Mouse (Mus musculus): Measurements from ENCODE around the gene Rad21l. TPM values are rescaled to one million over a fixed set of nuclear protein-coding genes. Genes with fewer than 3 reads are reported as not detected.
"Not testable (repeated sequence)": the region's sequence is repeated elsewhere in the genome, so short reads cannot be mapped to it uniquely, and the experiment has no call there.

The Rad21l gene
- polyA plus RNA-seq, 1 experiment from 2014 or later = not detected

- WGBS = 73% methylated on average over 6 of the region's 6 CpGs
- no peaks in the 10 kb centered on the region for H3K9me3 ChIP-seq
- no peaks in the 10 kb centered on the region for H3K4me1 ChIP-seq
- peaks cover 10% of the 10 kb centered on the region for H3K27me3 ChIP-seq (ENCODE audit: insufficient read depth, poor library complexity, severe bottlenecking)
- no peaks in the 10 kb centered on the region for H3K36me3 ChIP-seq
- H3K27ac ChIP-seq = no peak overlapping the region
- DNase-seq (ENCODE audit: low spot score) = no peak
- no peak overlapping the region for H3K4me3 ChIP-seq
These were observed 51.6 kb downstream of the Rad21l start for GRCm38 (mm10) chr2:151616551-151617329.

DNA sequence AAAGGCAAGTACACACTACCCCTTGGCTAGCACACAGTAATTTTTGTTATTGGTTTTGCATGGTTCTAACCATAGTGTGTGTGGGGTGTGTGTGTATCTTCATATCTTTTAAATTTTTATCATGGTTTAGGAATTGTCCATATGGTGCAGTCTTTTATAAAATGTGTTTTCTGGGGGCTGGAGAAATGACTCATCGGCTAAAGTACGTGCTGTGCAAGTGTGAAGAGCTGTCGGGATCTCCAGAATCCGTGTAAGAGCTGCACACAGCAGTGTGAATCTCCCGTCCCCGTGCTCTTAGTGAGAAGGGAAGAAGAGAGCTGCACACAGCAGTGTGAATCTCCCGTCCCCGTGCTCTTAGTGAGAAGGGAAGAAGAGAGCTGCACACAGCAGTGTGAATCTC lies 52.6 kb downstream of the Rad21l start:
- H3K27ac ChIP-seq; H3K36me3 ChIP-seq; DNase-seq (ENCODE audit: low spot score); H3K4me1 ChIP-seq; H3K9me3 ChIP-seq; H3K4me3 ChIP-seq: not testable (repeated sequence)
- H3K27me3 ChIP-seq (ENCODE audit: insufficient read depth, poor library complexity, severe bottlenecking) = peaks cover 10% of the 10 kb centered on the region
- 75% methylated on average over 8 of the region's 8 CpGs for WGBS

DNA sequence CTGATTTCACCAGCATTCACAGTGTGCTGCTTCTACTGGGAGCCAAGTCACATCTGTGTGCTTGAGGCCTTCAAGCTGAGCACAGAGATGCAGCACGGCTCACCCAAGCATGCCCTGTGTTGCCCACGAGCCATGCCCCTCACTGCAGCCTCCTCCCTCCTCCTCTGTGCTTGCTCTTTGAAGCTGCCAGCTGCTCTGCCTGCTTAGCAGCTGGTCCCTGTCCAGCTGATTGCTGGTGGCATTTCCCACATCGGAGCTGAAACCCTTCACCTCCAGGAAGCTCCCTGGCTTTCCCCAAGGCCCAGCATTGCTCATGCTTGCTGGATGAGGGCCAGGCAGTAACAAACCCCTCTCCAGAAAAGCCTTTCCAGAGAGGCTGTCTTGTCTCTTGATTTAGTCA lies 58.4 kb downstream of the Rad21l start:
- Histone ChIP-seq H3K36me3 (no peaks in the 10 kb centered on the region), H3K4me3 (no peak overlapping the region), H3K4me1 (peaks cover 12% of the 10 kb centered on the region), H3K27me3 (ENCODE audit: insufficient read depth, poor library complexity, severe bottlenecking) (peaks cover 16% of the 10 kb centered on the region), H3K9me3 (no peaks in the 10 kb centered on the region), H3K27ac (no peak overlapping the region)
- 53% methylated on average over 3 of the region's 3 CpGs for WGBS
- DNase-seq (ENCODE audit: low spot score) = no peak

GRCm38 (mm10) chr2:151608435-151608834 lies 59.9 kb downstream of the Rad21l start:
- WGBS = 47% methylated on average over 1 of the region's 1 CpGs
- no peaks in the 10 kb centered on the region for H3K36me3 ChIP-seq
- no peaks in the 10 kb centered on the region for H3K9me3 ChIP-seq
- peaks cover 20% of the 10 kb centered on the region for H3K27me3 ChIP-seq (ENCODE audit: insufficient read depth, poor library complexity, severe bottlenecking)
- no peak overlapping the region for H3K27ac ChIP-seq
- H3K4me1 ChIP-seq = peaks cover 12% of the 10 kb centered on the region
- H3K4me3 ChIP-seq = no peak overlapping the region
- no peak for DNase-seq (ENCODE audit: low spot score)

GRCm38 (mm10) chr2:151605437-151605987 lies 62.8 kb downstream of the Rad21l start:
- WGBS = 48% methylated on average over 11 of the region's 11 CpGs

GRCm38 (mm10) chr2:151603630-151604029 lies 64.7 kb downstream of the Rad21l start:
- no peak for DNase-seq (ENCODE audit: low spot score)
- H3K4me3 ChIP-seq = no peak overlapping the region
- WGBS = 56% methylated on average over 4 of the region's 4 CpGs
- peaks cover 57% of the 10 kb centered on the region for H3K27me3 ChIP-seq (ENCODE audit: insufficient read depth, poor library complexity, severe bottlenecking)
- H3K36me3 ChIP-seq = no peaks in the 10 kb centered on the region
- H3K27ac ChIP-seq = no peak overlapping the region
- H3K9me3 ChIP-seq = no peaks in the 10 kb centered on the region
- H3K4me1 ChIP-seq = peaks cover 23% of the 10 kb centered on the region

More at GRCm38 (mm10) chr2:151605437-151605987, 62.8 kb downstream of the Rad21l start:
- Histone ChIP-seq H3K27me3 (ENCODE audit: insufficient read depth, poor library complexity, severe bottlenecking) (peaks cover 44% of the 10 kb centered on the region), H3K9me3 (no peaks in the 10 kb centered on the region), H3K36me3 (no peaks in the 10 kb centered on the region), H3K4me1 (peaks cover 18% of the 10 kb centered on the region), H3K4me3 (no peak overlapping the region), H3K27ac (peak overlapping the region; percentile 12; the same call in 1 of the 2 replicates)
- DNase-seq (ENCODE audit: low spot score) = no peak

DNA sequence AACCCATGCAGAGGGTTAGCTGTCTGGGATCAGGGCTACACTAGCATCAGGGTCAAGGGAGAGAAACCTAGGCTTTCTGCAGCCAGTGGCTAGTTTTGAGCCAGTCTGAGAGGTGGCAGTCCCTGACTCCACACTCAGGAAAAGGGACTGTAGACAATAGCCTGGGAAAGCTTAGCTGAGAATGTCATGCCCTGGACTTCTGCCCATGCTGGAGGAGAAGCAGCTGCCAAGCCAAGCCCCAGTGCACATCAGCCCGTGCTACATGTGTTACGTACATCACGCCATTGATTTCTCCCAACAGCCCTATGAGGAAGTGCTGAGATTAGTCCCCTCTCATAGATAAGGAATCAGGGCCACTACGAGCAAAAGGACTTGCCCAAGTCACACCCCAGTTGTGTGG lies 66.2 kb downstream of the Rad21l start:
- no peak overlapping the region for H3K4me3 ChIP-seq
- peaks cover 48% of the 10 kb centered on the region for H3K27me3 ChIP-seq (ENCODE audit: insufficient read depth, poor library complexity, severe bottlenecking)
- 56% methylated on average over 4 of the region's 4 CpGs for WGBS
- H3K4me1 ChIP-seq = peaks cover 20% of the 10 kb centered on the region
- no peak for DNase-seq (ENCODE audit: low spot score)
- no peaks in the 10 kb centered on the region for H3K36me3 ChIP-seq
- H3K9me3 ChIP-seq = no peaks in the 10 kb centered on the region
- no peak overlapping the region for H3K27ac ChIP-seq

DNA sequence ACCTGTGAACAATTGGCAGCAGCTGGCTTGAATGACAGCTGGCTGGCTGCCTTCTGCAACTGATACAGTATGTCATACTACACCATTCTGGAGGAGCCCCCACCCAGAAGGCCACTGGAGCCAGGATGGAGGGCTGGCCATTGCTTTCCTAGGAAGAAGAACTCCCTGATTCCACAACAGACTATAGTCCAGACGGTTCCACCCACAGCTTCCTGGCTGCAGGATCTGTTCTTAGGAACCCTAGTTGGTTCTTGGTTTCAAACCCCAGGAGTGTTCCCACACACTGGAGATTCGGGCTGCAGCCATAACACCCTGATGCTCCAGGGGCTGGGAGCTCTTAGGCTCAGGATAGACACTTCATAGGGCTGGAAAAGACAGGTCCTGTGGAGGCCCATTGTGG lies 70.3 kb downstream of the Rad21l start:
- peaks cover 21% of the 10 kb centered on the region for H3K4me1 ChIP-seq
- no peak for DNase-seq (ENCODE audit: low spot score)
- peaks cover 60% of the 10 kb centered on the region for H3K27me3 ChIP-seq (ENCODE audit: insufficient read depth, poor library complexity, severe bottlenecking)
- 67% methylated on average over 2 of the region's 2 CpGs for WGBS
- no peak overlapping the region for H3K4me3 ChIP-seq
- no peaks in the 10 kb centered on the region for H3K36me3 ChIP-seq
- no peaks in the 10 kb centered on the region for H3K9me3 ChIP-seq
- no peak overlapping the region for H3K27ac ChIP-seq

Other genes with a start within 250 kb of the Rad21l start
- gene 4921509C19Rik, start 192.4 kb downstream of the Rad21l start, polyA plus RNA-seq (2016; fragmentation: Nextera tagmentation; extraction: Ambion mirVana) = not detected in 2 replicates
- 195 and 247 TPM in 2 replicates for gene Nsfl1c, start 174.4 kb downstream of the Rad21l start, polyA plus RNA-seq (2016; fragmentation: Nextera tagmentation; extraction: Ambion mirVana)
- gene Fkbp1a, start 126.0 kb downstream of the Rad21l start, polyA plus RNA-seq (2016; fragmentation: Nextera tagmentation; extraction: Ambion mirVana) = 933 and 973 TPM in 2 replicates
- 1.00 and 1.1 TPM in 2 replicates for gene Sdcbp2, start 95.9 kb downstream of the Rad21l start, polyA plus RNA-seq (2016; fragmentation: Nextera tagmentation; extraction: Ambion mirVana)
- 0.30 and 0.83 TPM in 2 replicates for gene Snph, start 35.9 kb downstream of the Rad21l start, polyA plus RNA-seq (2016; fragmentation: Nextera tagmentation; extraction: Ambion mirVana)
- gene Tmem74b, start 33.5 kb upstream of the Rad21l start, polyA plus RNA-seq (2016; fragmentation: Nextera tagmentation; extraction: Ambion mirVana) = 1.2 and 2.1 TPM in 2 replicates
- 37.2 and 43.1 TPM in 2 replicates for gene Psmf1, start 75.7 kb upstream of the Rad21l start, polyA plus RNA-seq (2016; fragmentation: Nextera tagmentation; extraction: Ambion mirVana)
- gene Rspo4, start 174.4 kb upstream of the Rad21l start, polyA plus RNA-seq (2016; fragmentation: Nextera tagmentation; extraction: Ambion mirVana) = 0.22 and 4.2 TPM in 2 replicates
- gene Angpt4, start 242.7 kb upstream of the Rad21l start, polyA plus RNA-seq (2016; fragmentation: Nextera tagmentation; extraction: Ambion mirVana) = 0.48 and 1.1 TPM in 2 replicates